Mouse (Mus musculus) spleen, postnatal 14 days (tissue): ENCODE results near the gene Ptprd.
"Not testable (repeated sequence)": the region's sequence is repeated elsewhere in the genome, so short reads cannot be mapped to it uniquely, and the experiment has no call there.

Experiments
- DNase-seq, 2 experiments: peaks; one replicate each; pipeline ENCODE4 v3.0.0; 2021 to 2022; ENCODE audit warnings: low spot score in 2 of 2

Gene Ptprd

GRCm38 (mm10) chr4:76449466-76450350 lies 1762.1 kb downstream of the Ptprd start:
- DNase-seq = no peak

- DNase-seq = no peak
Observed at GRCm38 (mm10) chr4:76448678-76449465, 1762.9 kb downstream of the Ptprd start.

- no peak for DNase-seq
Observed at GRCm38 (mm10) chr4:76447396-76447795, 1764.4 kb downstream of the Ptprd start.

- DNase-seq = no peak
Observed at GRCm38 (mm10) chr4:76444778-76445177, 1767.0 kb downstream of the Ptprd start.

GRCm38 (mm10) chr4:76443553-76443952 lies 1768.2 kb downstream of the Ptprd start:
- DNase-seq = no peak

GRCm38 (mm10) chr4:76440791-76441364 lies 1770.9 kb downstream of the Ptprd start:
- no peak for DNase-seq

GRCm38 (mm10) chr4:76438496-76439079 lies 1773.2 kb downstream of the Ptprd start:
- no peak for DNase-seq

GRCm38 (mm10) chr4:76438068-76438467 lies 1773.7 kb downstream of the Ptprd start:
- DNase-seq = no peak

- no peak for DNase-seq
Observed at GRCm38 (mm10) chr4:76435920-76436319, 1775.8 kb downstream of the Ptprd start.

GRCm38 (mm10) chr4:76429769-76430168 lies 1782.0 kb downstream of the Ptprd start:
- DNase-seq = no peak

- not testable (repeated sequence) for DNase-seq
Observed at GRCm38 (mm10) chr4:76427036-76427435, 1784.7 kb downstream of the Ptprd start.

- DNase-seq = no peak
Observed at GRCm38 (mm10) chr4:76425230-76425575, 1786.6 kb downstream of the Ptprd start.

- DNase-seq = no peak
Observed at GRCm38 (mm10) chr4:76424324-76425229, 1787.2 kb downstream of the Ptprd start.

- no peak for DNase-seq
Observed at GRCm38 (mm10) chr4:76422113-76422512, 1789.6 kb downstream of the Ptprd start.

GRCm38 (mm10) chr4:76419641-76420040 lies 1792.1 kb downstream of the Ptprd start:
- DNase-seq = no peak

GRCm38 (mm10) chr4:76417676-76418075 lies 1794.1 kb downstream of the Ptprd start:
- no peak for DNase-seq

- DNase-seq = no peak
Observed at GRCm38 (mm10) chr4:76415624-76416023, 1796.1 kb downstream of the Ptprd start.

GRCm38 (mm10) chr4:76414591-76414990 lies 1797.2 kb downstream of the Ptprd start:
- no peak for DNase-seq

GRCm38 (mm10) chr4:76410053-76410452 lies 1801.7 kb downstream of the Ptprd start:
- DNase-seq = no peak

GRCm38 (mm10) chr4:76409159-76409558 lies 1802.6 kb downstream of the Ptprd start:
- no peak for DNase-seq

- no peak for DNase-seq
Observed at GRCm38 (mm10) chr4:76405862-76406454, 1805.8 kb downstream of the Ptprd start.
